In genomic region chr10:33703420-33703819, GRCm38 (mm10) we compare ENCODE assay signal across 9 mouse cellular contexts.
DNase-seq lines count a peak whose midpoint lies in the region; ATAC-seq and TF ChIP-seq lines count a peak whose summit lies in the region.
"Had no signal": no experiment of that assay in that cellular context is flagged by ENCODE, and none has a peak within 500 bp of the region (broad histone marks: within the 10 kb centered on the region; RNA-seq: fewer than 3 reads in every experiment).

No protein-coding gene starts in this region.

- peak; percentile 78 for TF ChIP-seq CTCF in stomach, postnatal 0 days (IDR thresholded peaks at IDR 0.05; ENCODE audit: low read depth)

- ATAC-seq in hindbrain, embryonic 15.5 days (ENCODE audit: low FRiP score, low read depth): 0 out of 2 replicates have a peak, but pooled peaks have one; percentile 61
- no peak for ATAC-seq in stomach, postnatal 0 days (ENCODE audit: low FRiP score, low TSS enrichment)

- 46% methylated on average over 3 of the region's 3 CpGs for WGBS in hindbrain, embryonic 15.5 days
- WGBS in stomach, postnatal 0 days: 37% methylated on average over 3 of the region's 3 CpGs

- no peaks in the 10 kb centered on the region for H3K4me1 ChIP-seq in hindbrain, embryonic 15.5 days (replicated peaks)
- H3K4me1 ChIP-seq in stomach, postnatal 0 days (replicated peaks; ENCODE audit: control insufficient read depth, insufficient read depth): no peaks in the 10 kb centered on the region
- H3K4me1 ChIP-seq: liver, embryonic 13.5 days had no signal

- intact Hi-C loops in left cerebral cortex, postnatal 4 days (cut with DNase I): no loop called here
- intact Hi-C loops in gastrocnemius, postnatal 36 days (cut with DNase I): no loop called here

- no peak overlapping the region for H3K9ac ChIP-seq in hindbrain, embryonic 15.5 days
- H3K9ac ChIP-seq in stomach, postnatal 0 days (ENCODE audit: low read length): no peak overlapping the region
- H3K9ac ChIP-seq: liver, embryonic 13.5 days had no signal

- no peaks in the 10 kb centered on the region for H3K9me3 ChIP-seq in hindbrain, embryonic 15.5 days
- H3K9me3 ChIP-seq in stomach, postnatal 0 days (ENCODE audit: control insufficient read depth, low read length): no peaks in the 10 kb centered on the region
- H3K9me3 ChIP-seq: liver, embryonic 13.5 days had no signal

- H3K27me3 ChIP-seq in hindbrain, embryonic 15.5 days: no peaks in the 10 kb centered on the region
- no peaks in the 10 kb centered on the region for H3K27me3 ChIP-seq in stomach, postnatal 0 days (ENCODE audit: control insufficient read depth, insufficient read depth, low read length)
- H3K27me3 ChIP-seq: liver, embryonic 13.5 days had no signal

- no peaks in the 10 kb centered on the region for H3K36me3 ChIP-seq in hindbrain, embryonic 15.5 days
- H3K36me3 ChIP-seq in stomach, postnatal 0 days (ENCODE audit: control insufficient read depth, insufficient read depth, low read length): no peaks in the 10 kb centered on the region
- H3K36me3 ChIP-seq: liver, embryonic 13.5 days had no signal

- H3K27ac ChIP-seq in hindbrain, embryonic 15.5 days (replicated peaks): no peak overlapping the region
- no peak overlapping the region for H3K27ac ChIP-seq in stomach, postnatal 0 days (replicated peaks)
- H3K27ac ChIP-seq: liver, embryonic 13.5 days had no signal

- H3K4me3 ChIP-seq in hindbrain, embryonic 15.5 days: no peak overlapping the region
- H3K4me3 ChIP-seq in stomach, postnatal 0 days (ENCODE audit: low read depth, low read length): no peak overlapping the region
- H3K4me3 ChIP-seq: liver, embryonic 13.5 days had no signal

- H3K4me2 ChIP-seq in hindbrain, embryonic 15.5 days: no peak overlapping the region
- no peak overlapping the region for H3K4me2 ChIP-seq in stomach, postnatal 0 days (replicated peaks; ENCODE audit: low read depth)
- H3K4me2 ChIP-seq: liver, embryonic 13.5 days had no signal

- TF ChIP-seq EP300 in stomach, postnatal 0 days (optimal IDR thresholded peaks at IDR 0.05): no peak

- peak; percentile 26 for DNase-seq in gastrocnemius, postnatal 10 days
- no peak for DNase-seq in gastrocnemius, postnatal 25 days
- peak; percentile 50 for DNase-seq in A20 (ENCODE audit: low read depth, low spot score)
- DNase-seq in adrenal gland, postnatal 25 days: peak; percentile 28
- DNase-seq in left cerebral cortex, postnatal 4 days: peak; percentile 49
- peak; percentile 38 for DNase-seq in stomach, postnatal 0 days (ENCODE audit: low spot score)
- no peak for DNase-seq in gastrocnemius, postnatal 36 days
- DNase-seq: liver, embryonic 13.5 days had no signal

Comparison
In these comparisons a context has a peak if more than half of its experiments do, and no peak if none do; other contexts are left out.
1. DNase-seq: peak in gastrocnemius, postnatal 10 days (single experiment), A20 (single experiment), adrenal gland, postnatal 25 days (single experiment), left cerebral cortex, postnatal 4 days (single experiment) and stomach, postnatal 0 days (single experiment); none in gastrocnemius, postnatal 25 days (single experiment) and gastrocnemius, postnatal 36 days (0 of 2).